Mouse (Mus musculus): ENCODE data around the gene Miga1.

Miga1 gene

DNA sequence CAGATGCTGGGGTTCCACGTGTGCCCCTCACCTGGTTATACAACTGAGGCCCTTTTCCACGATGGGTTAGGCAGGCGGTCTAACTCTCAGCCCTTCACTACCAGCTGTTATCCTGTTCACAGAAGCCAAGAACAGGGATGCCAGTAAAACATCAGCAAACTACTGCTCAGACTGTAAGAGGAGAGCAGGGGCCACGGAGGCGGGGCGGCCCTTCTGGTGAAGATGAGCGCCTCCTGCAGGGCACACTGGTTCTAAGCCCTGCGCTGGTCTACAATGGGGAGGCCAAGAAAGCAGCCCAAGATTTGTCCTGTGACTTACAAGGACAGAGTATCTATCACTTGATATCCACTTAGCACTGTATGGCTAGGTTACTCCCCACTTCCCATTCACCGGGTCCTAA is 52.4 kb downstream of the Miga1 start:
- DNase-seq (ENCODE audit: low spot score in 2 of 2), result no peak

DNA sequence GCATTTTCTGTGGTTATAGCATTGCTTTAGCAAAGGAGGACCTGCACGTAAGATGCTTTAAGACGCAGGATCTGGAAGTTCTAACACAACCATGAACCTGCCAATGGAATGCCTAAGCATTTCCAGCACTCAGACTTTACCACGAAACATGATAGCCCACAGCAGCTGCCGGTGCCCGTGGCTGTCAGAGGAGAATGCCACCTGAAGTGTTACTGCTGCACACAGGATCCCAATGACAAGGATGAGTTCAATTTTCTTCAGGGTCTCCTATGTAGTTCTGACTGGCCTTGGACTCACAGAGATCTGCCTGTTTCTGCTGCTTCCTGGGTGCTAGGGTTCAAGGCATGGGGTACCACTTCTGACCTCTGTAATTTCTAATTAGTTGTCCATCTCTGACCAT is 55.4 kb downstream of the Miga1 start:
- DNase-seq (ENCODE audit: low spot score in 2 of 2), result no peak

DNA sequence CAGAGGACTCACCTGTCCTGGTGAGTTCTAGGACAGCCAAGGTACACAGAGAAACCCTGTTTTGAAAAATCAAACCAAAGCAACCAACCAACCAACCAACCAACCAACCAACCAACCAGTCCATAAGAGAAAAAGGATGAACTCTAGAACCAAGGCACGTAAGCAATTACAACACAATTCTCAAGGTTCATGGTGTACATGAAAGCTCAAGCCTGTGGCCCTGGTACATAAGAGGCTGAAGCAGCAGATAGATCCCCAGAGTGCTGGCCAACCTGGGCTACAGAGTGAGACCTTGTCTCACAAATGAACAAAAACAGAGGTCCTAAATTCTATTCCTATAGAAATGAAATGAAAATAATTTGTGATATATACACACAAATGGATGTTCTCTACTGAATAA is 55.9 kb downstream of the Miga1 start:
- no peak for DNase-seq (ENCODE audit: low spot score in 2 of 2)

DNA sequence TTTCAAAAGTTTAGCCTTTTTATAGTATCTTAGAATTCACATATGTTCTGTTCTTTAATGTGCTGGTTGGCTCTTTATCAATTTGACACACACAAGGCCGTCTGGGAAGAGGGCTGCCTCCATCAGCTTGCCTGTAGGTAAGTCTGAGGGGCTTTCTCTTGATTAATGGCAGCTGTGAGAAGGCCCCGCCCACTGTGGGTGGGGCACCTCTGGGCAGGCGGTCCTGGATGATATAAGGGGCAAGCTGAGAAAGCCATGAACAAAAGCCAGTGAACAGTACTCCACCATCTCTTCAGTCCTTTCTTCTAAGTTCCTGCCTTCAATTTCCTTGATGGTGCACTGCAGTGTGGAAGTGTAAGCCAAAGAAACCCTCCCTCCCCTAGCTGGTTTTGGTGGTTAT is 58.1 kb downstream of the Miga1 start:
- DNase-seq (ENCODE audit: low spot score in 2 of 2), result no peak

DNA sequence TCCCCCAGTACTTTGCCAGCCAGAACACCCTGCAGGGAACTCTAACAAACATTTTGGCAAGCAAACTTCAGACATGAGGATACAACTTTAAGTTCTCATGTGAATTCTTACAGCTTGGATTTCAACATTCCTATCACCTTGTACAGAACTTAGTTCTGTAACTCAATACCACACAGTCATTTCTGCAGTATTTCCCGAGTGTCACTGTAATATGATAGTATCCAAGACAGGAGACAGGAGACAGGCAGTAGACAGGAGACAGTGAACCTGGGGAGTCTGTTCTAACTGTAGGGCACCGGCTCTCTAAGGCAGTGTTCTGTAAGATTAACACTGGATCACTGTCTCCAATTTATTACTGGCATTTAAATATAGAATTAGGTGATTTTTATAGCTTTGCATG is 61.8 kb downstream of the Miga1 start:
- DNase-seq (ENCODE audit: low spot score in 2 of 2), result no peak

DNA sequence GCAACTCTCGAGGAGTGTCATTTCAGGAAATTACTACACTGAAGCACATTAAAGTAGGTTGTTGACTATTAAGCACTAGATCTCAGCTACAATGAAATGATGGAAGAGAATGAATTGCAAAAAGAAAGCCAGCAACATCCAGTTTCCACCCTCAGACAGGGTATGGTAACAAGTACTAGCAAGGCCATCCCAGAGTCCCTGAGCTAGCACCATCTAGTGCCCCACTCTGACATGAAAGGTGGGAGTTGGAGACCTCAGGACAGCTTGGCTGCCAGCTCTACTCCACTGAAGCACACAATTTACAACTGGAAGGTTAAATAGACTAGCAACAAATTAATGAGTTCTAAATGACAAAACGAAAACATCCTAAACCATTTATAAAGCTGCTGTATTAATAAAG is 62.3 kb downstream of the Miga1 start:
- no peak for DNase-seq (ENCODE audit: low spot score in 2 of 2)

DNA sequence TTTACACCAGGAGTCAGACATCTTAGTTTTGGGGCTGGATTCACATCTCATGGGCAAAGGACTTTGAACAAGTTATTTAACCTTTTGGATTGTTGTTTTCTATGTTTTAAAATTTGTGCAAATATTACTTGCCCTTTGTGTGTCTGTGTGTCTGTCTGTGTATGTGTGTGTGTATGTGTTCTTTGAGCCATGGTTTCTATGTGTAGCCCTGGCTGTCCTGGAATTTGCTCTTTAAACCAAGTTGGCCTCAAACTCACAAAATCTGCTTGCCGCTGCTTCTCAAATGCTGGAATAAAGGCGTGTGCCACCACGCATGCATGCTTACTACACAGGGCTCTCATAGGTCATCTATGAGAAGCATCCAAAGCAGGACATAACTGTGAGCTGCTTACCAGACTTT is 63.3 kb downstream of the Miga1 start:
- no peak for DNase-seq (ENCODE audit: low spot score in 2 of 2)

DNA sequence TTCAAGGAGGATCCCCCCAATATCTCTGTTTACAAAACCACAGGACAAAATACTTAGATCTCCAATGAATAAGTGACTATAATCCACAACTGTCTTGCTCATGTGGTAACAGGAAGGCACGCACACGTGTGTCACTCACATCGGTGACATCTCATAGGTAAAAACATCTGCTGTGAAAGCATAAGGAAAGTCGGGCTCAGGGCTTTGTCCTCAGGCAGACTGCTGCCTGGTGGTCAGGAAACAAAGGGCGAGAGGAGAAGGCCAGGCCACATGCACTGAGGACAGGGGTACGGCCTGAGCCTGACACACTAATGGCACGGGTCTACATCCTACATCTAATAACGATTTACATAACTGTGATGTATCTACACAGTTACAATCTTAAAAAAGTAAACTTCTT is 65.2 kb downstream of the Miga1 start:
- DNase-seq (ENCODE audit: low spot score in 2 of 2), result no peak

DNA sequence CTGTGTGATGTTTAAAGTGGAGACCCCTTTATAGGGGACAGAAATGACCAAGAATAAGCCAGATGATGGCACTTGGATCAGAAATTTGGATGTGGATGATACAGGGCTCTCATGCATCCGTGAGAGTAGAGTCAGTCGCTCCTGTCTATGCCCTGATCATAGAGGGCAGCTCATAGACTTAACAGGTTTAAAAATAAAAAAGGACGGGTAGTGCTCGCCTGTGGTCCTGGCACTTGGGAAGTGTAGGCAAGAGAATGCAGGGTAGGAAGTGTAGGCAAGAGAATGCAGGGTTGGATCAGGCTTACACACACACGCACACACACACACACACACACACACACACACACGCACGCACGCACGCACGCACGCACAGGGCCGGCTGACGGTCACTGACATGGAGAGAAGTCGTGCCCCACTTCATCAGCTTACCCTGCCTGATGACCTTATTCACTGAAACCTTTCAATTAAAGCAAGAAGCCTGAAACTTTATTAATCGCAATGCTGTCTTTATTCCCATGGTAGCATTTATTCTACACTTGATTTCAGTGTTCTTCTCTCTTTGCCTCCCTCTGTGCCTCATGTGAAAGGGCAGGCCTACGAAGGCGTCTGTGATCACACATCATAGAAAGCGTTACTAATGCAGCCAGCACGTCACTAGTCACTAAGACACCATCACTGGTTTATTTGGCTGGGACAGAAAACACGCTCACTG is 67.1 kb downstream of the Miga1 start:
- no peak for DNase-seq (ENCODE audit: low spot score in 2 of 2)

DNA sequence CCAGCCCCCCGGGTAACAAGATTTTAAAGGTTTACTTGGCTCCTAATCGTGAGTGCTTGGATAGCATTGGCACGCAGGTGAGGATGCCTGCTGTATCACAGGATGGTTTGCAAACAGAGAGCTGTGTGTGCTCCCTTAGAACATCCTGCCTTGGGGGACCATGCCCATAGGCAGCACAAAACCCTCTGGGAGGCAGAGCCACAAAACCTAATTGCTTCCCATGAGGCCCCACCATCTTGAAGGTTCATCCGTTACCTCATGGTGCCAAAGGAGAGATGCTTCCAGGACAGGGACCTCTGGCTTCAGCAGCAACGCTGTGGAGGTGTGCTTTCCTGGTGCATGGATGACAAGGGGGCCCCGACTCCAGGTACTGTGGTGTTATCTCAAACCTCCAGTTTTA is 68.3 kb downstream of the Miga1 start:
- no peak for DNase-seq (ENCODE audit: low spot score in 2 of 2)

DNA sequence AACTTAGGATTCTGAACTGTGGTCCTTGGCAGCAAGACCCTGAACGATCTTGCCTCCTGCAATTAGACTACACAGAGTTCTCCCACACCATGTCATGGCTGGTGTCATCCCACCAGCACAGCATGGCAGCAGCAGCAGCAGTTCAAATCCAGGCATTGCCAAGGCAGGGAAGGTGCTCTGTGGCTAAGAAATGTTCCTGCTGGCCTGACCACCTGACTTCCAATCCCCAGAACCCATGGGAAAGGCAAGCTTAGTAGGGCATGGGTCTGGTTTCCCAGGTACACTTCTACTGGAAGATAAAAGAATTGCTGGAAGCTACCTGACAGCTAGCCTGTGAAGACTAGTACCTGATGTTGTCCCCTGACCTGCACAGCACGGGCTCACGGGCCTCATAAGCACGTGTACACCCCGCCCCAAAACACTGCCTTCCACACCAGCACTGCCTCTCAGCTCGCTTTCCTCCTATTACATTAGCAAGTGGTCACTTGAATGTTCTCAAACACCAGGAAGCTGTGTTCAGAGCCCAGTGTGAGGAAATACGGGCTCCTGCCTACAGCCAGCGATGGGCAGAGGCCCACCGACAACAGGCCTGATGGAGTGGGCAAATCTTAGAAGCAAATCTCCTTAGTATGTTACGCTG is 69.0 kb downstream of the Miga1 start:
- no peak for DNase-seq (ENCODE audit: low spot score in 2 of 2)

DNA sequence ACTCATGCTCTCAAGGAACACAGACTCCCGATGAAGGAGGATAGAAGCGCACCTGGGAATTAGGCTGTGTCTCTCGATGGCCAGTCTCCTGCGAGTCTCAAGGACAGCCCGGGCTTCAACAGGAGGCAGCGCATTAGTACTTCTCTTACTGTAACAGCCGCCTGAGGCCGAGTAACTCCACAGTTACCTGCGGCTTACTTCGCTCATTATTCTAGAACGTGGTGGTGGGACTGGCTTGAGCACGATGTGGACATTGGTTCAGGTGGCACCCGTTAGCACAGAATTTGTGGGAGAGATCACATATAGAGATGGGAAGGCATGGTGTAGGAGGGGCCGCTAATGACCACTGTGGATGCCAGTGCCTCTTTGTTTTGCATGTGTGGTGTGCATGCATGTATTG is 72.1 kb downstream of the Miga1 start:
- no peak for DNase-seq (ENCODE audit: low spot score in 2 of 2)

DNA sequence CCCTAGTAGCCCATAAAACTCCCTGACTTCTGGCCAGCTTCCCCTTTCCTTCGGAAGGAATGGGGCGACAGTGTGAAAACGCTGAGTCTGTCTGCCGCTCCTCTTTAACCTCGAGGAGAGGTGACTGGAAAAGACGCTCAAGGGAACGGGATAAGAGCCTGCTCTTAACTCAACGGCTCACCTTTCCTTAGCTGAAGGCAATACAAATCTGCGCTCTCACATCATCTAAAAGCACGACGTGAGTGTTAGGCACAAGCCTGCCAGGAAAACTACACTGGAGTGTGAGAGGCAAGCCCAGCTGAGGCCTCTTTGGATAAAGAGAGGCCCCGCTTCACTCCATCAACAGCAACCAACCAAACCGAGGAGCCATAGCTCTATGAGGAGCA is 74.2 kb downstream of the Miga1 start, which contains the start of gene Nexn:
Gene Nexn (minus strand): TSS at position 315 of the 386 bp plus-strand sequence.
- DNase-seq (ENCODE audit: low spot score in 2 of 2), result no peak

DNA sequence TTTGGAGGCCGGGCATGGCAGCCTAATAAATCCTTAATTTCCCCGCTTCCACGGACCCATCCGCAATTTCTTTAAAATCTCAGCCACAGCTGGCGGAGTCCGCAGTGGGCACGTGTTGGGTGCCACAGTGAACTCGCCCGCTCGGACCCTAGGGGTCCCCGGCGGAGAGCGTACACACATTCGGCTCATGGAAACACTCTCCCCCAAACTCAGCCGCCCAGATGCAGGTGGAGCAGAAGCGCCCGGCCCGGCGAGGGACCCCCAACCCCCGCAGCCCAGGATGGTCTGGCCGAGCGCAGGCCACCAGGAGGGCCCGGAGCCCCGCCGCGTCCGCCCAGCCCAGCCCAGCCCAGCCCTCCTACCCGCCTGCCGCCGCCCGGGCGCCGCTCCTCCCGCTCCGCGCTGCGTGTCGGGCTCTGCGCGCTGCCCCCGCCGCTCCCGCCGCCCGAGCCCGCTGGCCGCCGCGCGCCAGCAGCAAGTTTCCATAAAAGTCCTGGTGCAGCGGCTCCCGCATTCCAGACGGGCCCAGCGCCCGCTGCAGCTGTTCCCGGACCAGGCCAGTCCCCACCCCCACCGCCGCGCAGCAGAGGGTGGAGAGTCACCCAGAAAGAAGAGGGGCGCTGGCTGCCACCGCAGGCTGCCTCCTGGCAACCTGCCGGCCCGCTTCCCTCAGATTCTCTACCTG is 74.7 kb downstream of the Miga1 start:
- no peak for DNase-seq (ENCODE audit: low spot score in 2 of 2)

DNA sequence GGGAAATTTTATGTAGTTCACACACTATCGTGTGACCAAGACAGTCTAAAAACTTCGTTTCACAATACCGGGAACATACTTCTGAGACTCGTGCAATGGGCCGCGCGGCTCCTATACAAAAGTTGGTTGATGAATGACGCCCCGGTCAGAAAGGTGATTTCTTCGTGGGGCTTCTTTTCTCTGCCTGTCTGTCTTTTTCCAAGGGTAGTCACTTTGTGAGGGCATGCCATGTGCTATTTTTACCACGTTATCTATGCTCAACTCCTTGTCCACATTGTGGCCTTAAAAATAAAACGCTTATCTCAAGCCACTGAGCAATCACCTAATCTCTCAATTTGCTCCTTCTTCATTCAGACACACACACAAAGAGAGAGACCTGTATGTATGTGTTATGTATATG is 75.4 kb downstream of the Miga1 start:
- DNase-seq (ENCODE audit: low spot score in 2 of 2), result no peak

DNA sequence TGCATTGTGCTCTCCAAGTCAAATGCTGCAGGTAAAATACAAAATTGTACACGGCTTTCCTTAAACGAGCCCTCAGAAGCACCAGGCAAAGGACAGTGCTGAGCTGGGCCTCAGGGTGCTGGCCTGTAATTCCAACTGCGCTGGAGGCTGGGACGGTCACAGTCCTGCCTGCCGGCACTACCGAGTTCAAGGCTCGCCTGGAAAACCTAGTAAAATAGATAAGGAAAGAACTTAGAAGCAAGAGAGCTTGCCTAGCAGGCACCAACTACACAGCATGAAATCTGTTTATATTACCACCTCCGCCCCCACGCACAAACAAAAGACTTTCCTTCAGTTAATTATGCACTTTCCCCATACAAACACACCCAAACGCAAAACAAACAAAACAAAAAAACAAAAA is 75.8 kb downstream of the Miga1 start:
- no peak for DNase-seq (ENCODE audit: low spot score in 2 of 2)

DNA sequence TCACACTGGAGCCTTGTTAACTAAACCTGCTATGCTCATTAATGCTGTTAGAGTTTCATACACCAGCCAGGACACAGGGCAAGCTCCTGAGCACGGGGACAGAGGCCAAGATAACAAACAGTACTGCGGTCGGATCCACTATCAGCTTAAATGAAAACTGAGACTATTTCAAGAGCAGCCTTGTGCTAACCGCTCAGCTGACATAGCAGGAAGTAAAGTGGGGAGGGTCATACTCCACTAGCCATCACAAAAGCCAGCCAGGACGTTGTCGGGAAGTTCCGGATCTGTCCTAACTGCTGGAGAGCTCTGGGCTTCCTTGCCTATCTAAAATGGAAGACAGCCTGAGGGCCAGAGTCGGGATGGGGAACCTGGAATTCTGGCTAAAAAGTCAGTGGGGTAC is 78.3 kb downstream of the Miga1 start:
- no peak for DNase-seq (ENCODE audit: low spot score in 2 of 2)

DNA sequence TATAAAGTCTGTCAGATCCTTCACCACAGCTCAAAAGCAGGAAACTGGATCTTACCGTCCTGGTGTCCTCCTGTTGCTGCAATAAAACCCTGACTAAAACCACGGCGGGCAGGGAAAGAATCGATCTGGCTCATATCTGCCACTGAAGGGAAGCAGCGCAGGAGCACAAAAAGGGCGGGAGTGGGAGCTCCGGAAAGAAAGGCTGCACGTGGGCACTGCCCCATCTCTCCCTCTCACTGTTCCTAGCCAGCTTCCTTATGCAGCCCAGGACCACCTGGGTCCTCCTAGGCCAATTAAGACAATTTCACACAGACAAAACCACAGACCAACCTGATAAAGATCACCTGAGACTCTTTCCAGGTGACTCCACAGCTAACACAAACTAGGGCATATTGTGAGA is 78.8 kb downstream of the Miga1 start:
- no peak for DNase-seq (ENCODE audit: low spot score in 2 of 2)

DNA sequence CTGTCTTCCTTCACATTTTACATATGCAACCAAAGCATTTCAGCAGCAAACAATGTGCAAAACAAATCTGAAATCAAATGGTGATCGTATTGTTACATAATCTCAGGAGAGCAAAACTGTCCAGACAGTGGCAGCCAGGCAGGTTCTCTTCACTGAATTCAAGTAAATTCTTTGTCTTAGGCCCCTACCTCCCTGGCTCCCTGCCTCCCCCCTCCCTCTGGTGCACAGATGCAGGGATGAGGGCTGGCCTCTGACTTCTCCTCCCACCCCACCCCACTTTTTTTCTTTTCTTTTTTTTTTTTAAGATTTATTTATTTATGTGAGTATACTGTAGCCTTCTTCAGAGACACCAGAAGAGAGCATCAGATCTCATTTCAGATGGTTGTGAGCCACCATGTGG is 79.8 kb downstream of the Miga1 start:
- DNase-seq (ENCODE audit: low spot score in 2 of 2), result no peak

DNA sequence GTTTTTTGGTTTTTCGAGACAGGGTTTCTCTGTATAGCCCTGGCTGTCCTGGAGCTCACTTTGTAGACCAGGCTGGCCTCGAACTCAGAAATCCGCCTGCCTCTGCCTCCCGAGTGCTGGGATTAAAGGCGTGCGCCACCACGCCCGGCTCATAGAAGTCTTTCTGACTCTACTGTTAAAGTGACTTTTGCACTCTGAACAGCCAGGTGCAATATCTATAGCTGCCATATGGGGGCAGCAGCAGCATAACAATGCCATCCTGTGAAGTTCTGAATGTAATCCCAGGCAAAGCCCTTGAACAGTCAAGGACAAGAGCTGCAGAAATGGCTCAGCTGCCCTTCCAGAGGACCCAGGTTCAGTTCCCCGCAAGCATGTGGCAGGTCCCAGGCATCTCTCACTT is 80.8 kb downstream of the Miga1 start:
- peak; percentile 16 to 34 for DNase-seq (ENCODE audit: low spot score in 2 of 2)

DNA sequence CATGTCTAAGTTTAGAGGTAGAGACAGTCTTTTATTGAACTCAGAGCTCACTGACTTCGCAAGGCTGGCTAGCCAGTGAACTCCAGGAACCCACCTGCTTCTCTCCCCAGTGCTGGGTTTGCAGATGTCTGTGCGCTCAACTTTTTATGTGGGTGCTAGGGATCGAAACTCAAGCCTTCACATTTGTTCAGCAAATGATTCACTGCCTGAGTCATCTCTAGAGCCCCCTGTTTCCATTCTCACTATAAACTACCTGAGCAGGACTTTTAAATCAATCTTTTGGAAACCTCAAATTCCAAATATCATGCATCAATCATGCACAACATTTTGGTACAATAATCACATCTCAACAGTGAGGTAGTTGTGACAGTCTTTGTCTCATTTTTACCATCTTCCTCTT is 82.7 kb downstream of the Miga1 start:
- no peak for DNase-seq (ENCODE audit: low spot score in 2 of 2)

DNA sequence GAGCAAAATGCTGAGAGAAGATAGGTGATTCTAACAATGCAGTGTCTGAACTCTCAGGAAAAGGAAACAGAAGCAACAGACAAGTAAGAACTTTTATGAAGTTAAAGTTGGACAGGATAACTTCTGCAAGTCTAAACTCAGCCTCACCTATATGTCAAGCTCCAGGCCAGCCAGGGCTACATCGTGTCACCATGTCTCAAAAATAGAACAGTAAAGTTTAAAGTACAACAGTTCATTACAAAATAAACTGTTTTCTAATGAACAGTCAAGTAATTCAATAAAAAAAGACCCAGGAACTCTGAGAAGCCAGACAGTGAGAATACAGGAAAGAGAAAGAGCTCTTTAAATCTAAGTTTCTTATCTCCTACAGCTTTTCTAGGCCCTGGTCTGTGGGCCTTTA is 89.7 kb downstream of the Miga1 start:
- DNase-seq (ENCODE audit: low spot score in 2 of 2), result no peak

DNA sequence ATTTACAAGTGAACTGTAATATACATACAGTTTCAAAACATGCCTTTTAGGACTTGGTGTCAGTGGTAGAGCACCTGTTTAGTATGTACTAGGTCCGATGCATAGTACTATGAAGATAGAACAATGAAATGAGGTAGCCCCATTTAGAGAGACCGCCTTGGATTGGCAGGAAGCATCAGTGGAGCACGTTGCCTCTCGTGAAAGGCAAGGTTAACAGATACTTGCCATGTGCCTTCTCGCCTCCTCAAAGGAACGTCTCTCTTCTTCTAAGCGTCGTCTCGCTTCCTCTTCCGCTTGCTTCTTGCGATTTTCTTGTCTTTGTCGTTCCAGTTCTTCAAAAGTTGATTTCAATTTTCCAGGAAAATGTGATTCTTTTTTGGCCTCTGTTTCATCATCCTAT is 92.5 kb downstream of the Miga1 start:
- DNase-seq (ENCODE audit: low spot score in 2 of 2), result no peak

Measured in natural killer cell, adult 2 months (primary cell).